Mouse (Mus musculus) lung, adult 2 months (tissue): ENCODE measurements around the gene Tor1b. TPM values are rescaled to one million over a fixed set of nuclear protein-coding genes. Genes with fewer than 3 reads are reported as not detected.

Experiments
- DNase-seq: peaks from one replicate; pipeline ENCODE4 v3.0.0; 2022
- H3K4me1 ChIP-seq: fragments of 200-500 bp; 2 replicates; pipeline ENCODE4 v1.6.1; 2011; ENCODE audit warnings: low read length; ENCODE audit not compliant: control insufficient read depth, insufficient read depth
- H3K4me3 ChIP-seq: fragments of 200-500 bp; replicated peaks from 2 replicates; pipeline ENCODE3; 2011; ENCODE audit warnings: low read depth, mild to moderate bottlenecking, control low read depth, low read length; ENCODE audit errors: extremely low read depth
- CTCF ChIP-seq: fragments of 200-500 bp; IDR thresholded peaks from 2 replicates; pipeline ENCODE4 v1.5.1; 2011; ENCODE audit warnings: mild to moderate bottlenecking, low read length, control low read depth; ENCODE audit not compliant: insufficient read depth
- POLR2A ChIP-seq: fragments of 200-500 bp; IDR thresholded peaks from 2 replicates; pipeline ENCODE4 v1.6.1; 2011; ENCODE audit warnings: low read depth, mild to moderate bottlenecking, control low read depth, low read length, borderline replicate concordance; ENCODE audit errors: extremely low read depth
- WGBS: fragments of 180-500 bp; shearing (Covaris S2); methylation state at CpG from one replicate; pipeline ENCODE4 v1.1.7; 2018; 5-methylcytosine and 5-hydroxymethylcytosine counted together
- polyA plus RNA-seq: library from polyadenylated mRNA; depleted of rRNA; stranded (reverse); fragments of >200 nt; gene quantifications from 2 replicates; pipeline ENCODE4 v1.2.3, GENCODE M21; 2012; rRNA removed

Gene Tor1b
- polyA plus RNA-seq, 1 experiment, result 30.2 TPM

DNA sequence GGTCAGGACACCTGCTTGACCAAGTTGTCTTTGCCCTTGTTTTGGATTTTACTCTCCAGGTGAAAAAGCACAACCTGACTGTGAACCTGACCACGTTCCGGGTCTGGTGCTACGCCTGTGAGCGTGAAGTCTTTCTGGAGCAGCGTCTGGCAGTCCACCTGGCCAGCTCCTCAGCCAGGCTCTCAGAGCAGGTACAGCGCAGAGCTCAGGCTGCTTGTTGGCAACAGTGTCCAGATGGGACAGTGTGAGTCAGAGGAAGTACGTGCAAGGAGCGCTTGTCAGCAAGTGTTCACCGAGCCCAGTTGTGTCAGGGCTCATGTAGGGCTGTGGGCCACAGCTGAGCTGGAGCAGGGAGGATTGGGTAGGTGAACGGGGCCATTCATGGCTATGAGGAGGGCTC, 50.1 kb downstream of the Tor1b start:
- no peak for DNase-seq
- no peak for TF ChIP-seq POLR2A
- TF ChIP-seq CTCF, result no peak
- whole genome bisulfite sequencing, result 93% methylated on average over 10 of the region's 10 CpGs
- no peaks in the 10 kb centered on the region for H3K4me1 ChIP-seq
- H3K4me3 ChIP-seq, result no peak overlapping the region

DNA sequence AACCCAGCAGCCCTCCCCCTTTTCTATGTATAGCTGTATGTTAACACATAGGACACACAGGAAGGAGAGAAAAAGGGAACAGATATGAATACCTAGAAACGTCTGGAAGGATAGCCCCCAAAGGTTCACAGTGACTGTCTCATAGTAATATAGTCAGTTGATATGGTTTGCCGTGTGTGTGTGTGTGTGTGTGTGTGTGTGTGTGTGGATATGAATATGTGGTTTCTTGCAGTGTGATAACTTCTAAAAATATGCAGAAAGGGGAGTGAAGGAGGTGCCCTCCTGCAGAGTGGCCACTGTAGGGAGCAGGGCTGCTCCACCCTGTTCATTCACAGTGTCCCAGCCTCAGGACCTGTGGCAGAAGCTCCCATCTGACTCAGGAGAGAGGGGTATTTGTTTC, 52.7 kb downstream of the Tor1b start:
- H3K4me3 ChIP-seq, result no peak overlapping the region
- TF ChIP-seq CTCF (no peak), POLR2A (no peak)
- 75% methylated on average over 2 of the region's 2 CpGs for WGBS
- no peaks in the 10 kb centered on the region for H3K4me1 ChIP-seq
- DNase-seq, result no peak

DNA sequence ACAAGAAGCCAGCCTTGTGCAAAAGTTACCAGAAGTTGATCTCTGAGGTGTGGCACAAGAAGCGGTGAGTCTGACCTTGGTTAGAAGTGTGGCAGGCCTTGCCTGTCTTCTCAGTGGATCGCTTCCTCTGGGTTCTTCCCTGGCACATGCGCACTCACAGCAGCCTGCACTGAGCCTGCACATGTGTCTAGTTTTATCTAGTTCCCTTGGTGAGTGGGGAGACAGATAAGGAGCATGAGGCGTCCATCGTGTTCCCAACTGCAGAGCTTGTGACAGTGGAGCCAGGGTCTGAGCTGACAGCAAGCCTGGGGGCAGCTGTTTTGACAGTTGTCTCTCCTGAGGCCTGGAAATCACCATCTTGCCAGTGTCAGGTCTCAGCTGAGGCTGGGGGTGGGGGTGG, 53.7 kb downstream of the Tor1b start:
- 61% methylated on average over 5 of the region's 5 CpGs for WGBS
- Histone ChIP-seq H3K4me1 (no peaks in the 10 kb centered on the region), H3K4me3 (no peak overlapping the region)
- no peak for TF ChIP-seq POLR2A
- no peak for TF ChIP-seq CTCF
- no peak for DNase-seq

DNA sequence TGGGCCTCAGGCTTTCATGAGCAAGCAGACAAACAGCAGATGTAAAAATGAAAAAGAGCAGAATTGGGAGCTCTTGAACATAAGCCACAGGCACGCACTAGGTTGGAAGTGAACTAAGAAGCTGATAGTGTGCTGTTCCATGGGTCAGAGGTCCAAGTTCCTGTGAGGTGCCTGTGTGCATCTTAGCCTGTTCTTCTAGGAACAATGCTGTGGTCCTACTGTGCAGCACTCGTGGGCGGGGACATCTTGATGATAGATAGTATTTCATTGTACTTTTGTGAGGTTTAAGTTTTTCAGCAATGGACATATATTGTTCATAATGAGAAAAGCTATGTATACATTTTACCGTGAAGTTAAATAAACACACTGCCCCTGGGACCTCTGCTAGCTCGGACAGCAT, 54.4 kb downstream of the Tor1b start:
- Histone ChIP-seq H3K4me1 (no peaks in the 10 kb centered on the region), H3K4me3 (no peak overlapping the region)
- no peak for DNase-seq
- TF ChIP-seq CTCF (no peak), POLR2A (no peak)
- 70% methylated on average over 5 of the region's 5 CpGs for WGBS

Other genes with a start within 250 kb of the Tor1b start
- 1.8 and 2.2 TPM in 2 replicates for gene 1700001O22Rik, start 149.3 kb upstream of the Tor1b start, polyA plus RNA-seq
- gene Ntmt1, start 145.1 kb upstream of the Tor1b start, polyA plus RNA-seq, result 20.2 and 23.4 TPM in 2 replicates
- gene Asb6, start 122.6 kb upstream of the Tor1b start, polyA plus RNA-seq, result 42.0 and 44.8 TPM in 2 replicates
- gene Prrx2, start 118.0 kb upstream of the Tor1b start, polyA plus RNA-seq, result 6.2 and 6.6 TPM in 2 replicates
- gene Ptges, start 23.1 kb upstream of the Tor1b start, polyA plus RNA-seq, result 39.2 and 42.3 TPM in 2 replicates
- 33.3 and 37.4 TPM in 2 replicates for gene Tor1a, start 15.0 kb downstream of the Tor1b start, polyA plus RNA-seq
- 19.7 and 33.2 TPM in 2 replicates for gene BC005624, start 29.2 kb downstream of the Tor1b start, polyA plus RNA-seq
- 14.6 and 18.5 TPM in 2 replicates for gene Usp20, start 29.3 kb downstream of the Tor1b start, polyA plus RNA-seq
- gene Fnbp1, start 189.0 kb downstream of the Tor1b start, polyA plus RNA-seq, result 39.9 and 47.4 TPM in 2 replicates
- 20.8 and 24.4 TPM in 2 replicates for gene Gpr107, start 199.4 kb downstream of the Tor1b start, polyA plus RNA-seq